Mouse (Mus musculus): Measurements from ENCODE around the gene Adat1. TPM values are rescaled to one million over a fixed set of nuclear protein-coding genes. Genes with fewer than 3 reads are reported as not detected.

Gene Adat1
- polyA plus RNA-seq, 1 experiment from 2014 or later: 9.5 TPM

GRCm38 (mm10) chr8:112010997-112011815 is 19.1 kb upstream of the Adat1 start, which contains the start of the genes Kars and Terf2ip:
TSS of gene Kars (minus strand) at chr8:112011323.
TSS of gene Terf2ip (plus strand) at chr8:112011398.
- Histone ChIP-seq H3K9ac (replicated peaks; ENCODE audit: low read depth, low read length) (peak within 1 kb of the TSS; percentile 72), H3K4me2 (replicated peaks; ENCODE audit: low read depth, low read length) (peak within 1 kb of the TSS; percentile 85), H3K27ac (ENCODE audit: low read length) (peak within 1 kb of the TSS; percentile 76), H3K36me3 (ENCODE audit: control insufficient read depth, insufficient read depth, low read length) (peaks cover 15% of the 10 kb centered on the region; the same call in 1 of the 2 replicates), H3K4me1 (ENCODE audit: control insufficient read depth, insufficient read depth, low read length) (peaks cover 16% of the 10 kb centered on the region), H3K27me3 (ENCODE audit: control insufficient read depth, insufficient read depth, low read length) (no peaks in the 10 kb centered on the region), H3K9me3 (ENCODE audit: control insufficient read depth, low read depth, low read length) (no peaks in the 10 kb centered on the region), H3K4me3 (ENCODE audit: low read depth, low read length) (peak within 1 kb of the TSS; percentile 94)
- under 1% methylated on average over 61 of the region's 61 CpGs for WGBS
- peak; percentile 92 for ATAC-seq (ENCODE audit: insufficient number of reproducible peaks, insufficient read depth, low FRiP score, low read depth)

GRCm38 (mm10) chr8:112009558-112009957 is 17.5 kb upstream of the Adat1 start:
- Histone ChIP-seq H3K4me3 (ENCODE audit: low read depth, low read length) (no peak overlapping the region), H3K9me3 (ENCODE audit: control insufficient read depth, low read depth, low read length) (no peaks in the 10 kb centered on the region), H3K27me3 (ENCODE audit: control insufficient read depth, insufficient read depth, low read length) (no peaks in the 10 kb centered on the region), H3K27ac (ENCODE audit: low read length) (no peak overlapping the region), H3K4me1 (ENCODE audit: control insufficient read depth, insufficient read depth, low read length) (peaks cover 16% of the 10 kb centered on the region), H3K9ac (replicated peaks; ENCODE audit: low read depth, low read length) (no peak overlapping the region), H3K36me3 (ENCODE audit: control insufficient read depth, insufficient read depth, low read length) (peaks cover 22% of the 10 kb centered on the region), H3K4me2 (replicated peaks; ENCODE audit: low read depth, low read length) (no peak overlapping the region)
- ATAC-seq (ENCODE audit: insufficient number of reproducible peaks, insufficient read depth, low FRiP score, low read depth): no peak
- WGBS: 92% methylated on average over 7 of the region's 7 CpGs

GRCm38 (mm10) chr8:112007669-112008068 is 15.6 kb upstream of the Adat1 start:
- Histone ChIP-seq H3K36me3 (ENCODE audit: control insufficient read depth, insufficient read depth, low read length) (peaks cover 37% of the 10 kb centered on the region), H3K27ac (ENCODE audit: low read length) (no peak overlapping the region), H3K27me3 (ENCODE audit: control insufficient read depth, insufficient read depth, low read length) (no peaks in the 10 kb centered on the region), H3K4me3 (ENCODE audit: low read depth, low read length) (no peak overlapping the region), H3K4me1 (ENCODE audit: control insufficient read depth, insufficient read depth, low read length) (peaks cover 10% of the 10 kb centered on the region), H3K9me3 (ENCODE audit: control insufficient read depth, low read depth, low read length) (no peaks in the 10 kb centered on the region), H3K9ac (replicated peaks; ENCODE audit: low read depth, low read length) (no peak overlapping the region), H3K4me2 (replicated peaks; ENCODE audit: low read depth, low read length) (no peak overlapping the region)
- 84% methylated on average over 2 of the region's 2 CpGs for WGBS
- ATAC-seq (ENCODE audit: insufficient number of reproducible peaks, insufficient read depth, low FRiP score, low read depth): no peak

GRCm38 (mm10) chr8:112005601-112006000 is 13.5 kb upstream of the Adat1 start:
- Histone ChIP-seq H3K9me3 (ENCODE audit: control insufficient read depth, low read depth, low read length) (no peaks in the 10 kb centered on the region), H3K36me3 (ENCODE audit: control insufficient read depth, insufficient read depth, low read length) (peaks cover 57% of the 10 kb centered on the region), H3K9ac (replicated peaks; ENCODE audit: low read depth, low read length) (no peak overlapping the region), H3K4me3 (ENCODE audit: low read depth, low read length) (no peak overlapping the region), H3K4me2 (replicated peaks; ENCODE audit: low read depth, low read length) (no peak overlapping the region), H3K4me1 (ENCODE audit: control insufficient read depth, insufficient read depth, low read length) (peaks cover 6% of the 10 kb centered on the region), H3K27me3 (ENCODE audit: control insufficient read depth, insufficient read depth, low read length) (no peaks in the 10 kb centered on the region), H3K27ac (ENCODE audit: low read length) (no peak overlapping the region)
- 92% methylated on average over 6 of the region's 6 CpGs for WGBS
- no peak for ATAC-seq (ENCODE audit: insufficient number of reproducible peaks, insufficient read depth, low FRiP score, low read depth)

GRCm38 (mm10) chr8:112004754-112005153 is 12.7 kb upstream of the Adat1 start:
- Histone ChIP-seq H3K27me3 (ENCODE audit: control insufficient read depth, insufficient read depth, low read length) (no peaks in the 10 kb centered on the region), H3K36me3 (ENCODE audit: control insufficient read depth, insufficient read depth, low read length) (peaks cover 66% of the 10 kb centered on the region), H3K27ac (ENCODE audit: low read length) (no peak overlapping the region), H3K4me1 (ENCODE audit: control insufficient read depth, insufficient read depth, low read length) (no peaks in the 10 kb centered on the region), H3K9ac (replicated peaks; ENCODE audit: low read depth, low read length) (no peak overlapping the region), H3K4me2 (replicated peaks; ENCODE audit: low read depth, low read length) (no peak overlapping the region), H3K9me3 (ENCODE audit: control insufficient read depth, low read depth, low read length) (no peaks in the 10 kb centered on the region), H3K4me3 (ENCODE audit: low read depth, low read length) (no peak overlapping the region)
- ATAC-seq (ENCODE audit: insufficient number of reproducible peaks, insufficient read depth, low FRiP score, low read depth): no peak

- no peak overlapping the region for H3K27ac ChIP-seq (ENCODE audit: low read length)
- H3K9ac ChIP-seq (replicated peaks; ENCODE audit: low read depth, low read length): no peak overlapping the region
- H3K36me3 ChIP-seq (ENCODE audit: control insufficient read depth, insufficient read depth, low read length): peaks cover 50% of the 10 kb centered on the region
- H3K4me3 ChIP-seq (ENCODE audit: low read depth, low read length): peak overlapping the region; percentile 84; the same call in 1 of the 2 replicates
- H3K27me3 ChIP-seq (ENCODE audit: control insufficient read depth, insufficient read depth, low read length): no peaks in the 10 kb centered on the region
- 0 out of 2 replicates have a peak overlapping the region, but pooled peaks have one; percentile 66 for H3K4me2 ChIP-seq (replicated peaks; ENCODE audit: low read depth, low read length)
- no peak for ATAC-seq (ENCODE audit: insufficient number of reproducible peaks, insufficient read depth, low FRiP score, low read depth)
- 68% methylated on average over 3 of the region's 3 CpGs for WGBS
- H3K4me1 ChIP-seq (ENCODE audit: control insufficient read depth, insufficient read depth, low read length): no peaks in the 10 kb centered on the region; the same call in 1 of the 2 replicates
- no peaks in the 10 kb centered on the region for H3K9me3 ChIP-seq (ENCODE audit: control insufficient read depth, low read depth, low read length)
These were observed 569 bp upstream of the Adat1 start for GRCm38 (mm10) chr8:111992703-111993039.

- ATAC-seq (ENCODE audit: insufficient number of reproducible peaks, insufficient read depth, low FRiP score, low read depth): no peak
- H3K9ac ChIP-seq (replicated peaks; ENCODE audit: low read depth, low read length): peak overlapping the region; percentile 63; the same call in 1 of the 2 replicates
- H3K9me3 ChIP-seq (ENCODE audit: control insufficient read depth, low read depth, low read length): no peaks in the 10 kb centered on the region
- H3K27me3 ChIP-seq (ENCODE audit: control insufficient read depth, insufficient read depth, low read length): no peaks in the 10 kb centered on the region
- no peaks in the 10 kb centered on the region; the same call in 1 of the 2 replicates for H3K4me1 ChIP-seq (ENCODE audit: control insufficient read depth, insufficient read depth, low read length)
- no peak overlapping the region for H3K27ac ChIP-seq (ENCODE audit: low read length)
- peak overlapping the region; percentile 84 for H3K4me3 ChIP-seq (ENCODE audit: low read depth, low read length)
- 60% methylated on average over 8 of the region's 8 CpGs for WGBS
- H3K4me2 ChIP-seq (replicated peaks; ENCODE audit: low read depth, low read length): peak overlapping the region; percentile 66
- peaks cover 38% of the 10 kb centered on the region for H3K36me3 ChIP-seq (ENCODE audit: control insufficient read depth, insufficient read depth, low read length)
These were observed 824 bp downstream of the Adat1 start for GRCm38 (mm10) chr8:111991278-111991677.

- H3K4me3 ChIP-seq (ENCODE audit: low read depth, low read length): no peak overlapping the region
- H3K9me3 ChIP-seq (ENCODE audit: control insufficient read depth, low read depth, low read length): no peaks in the 10 kb centered on the region
- H3K9ac ChIP-seq (replicated peaks; ENCODE audit: low read depth, low read length): no peak overlapping the region
- no peaks in the 10 kb centered on the region for H3K27me3 ChIP-seq (ENCODE audit: control insufficient read depth, insufficient read depth, low read length)
- WGBS: 23% methylated on average over 7 of the region's 7 CpGs
- peaks cover 31% of the 10 kb centered on the region for H3K36me3 ChIP-seq (ENCODE audit: control insufficient read depth, insufficient read depth, low read length)
- no peaks in the 10 kb centered on the region; the same call in 1 of the 2 replicates for H3K4me1 ChIP-seq (ENCODE audit: control insufficient read depth, insufficient read depth, low read length)
- no peak for ATAC-seq (ENCODE audit: insufficient number of reproducible peaks, insufficient read depth, low FRiP score, low read depth)
- no peak overlapping the region for H3K4me2 ChIP-seq (replicated peaks; ENCODE audit: low read depth, low read length)
- no peak overlapping the region for H3K27ac ChIP-seq (ENCODE audit: low read length)
These were observed 2.2 kb downstream of the Adat1 start for GRCm38 (mm10) chr8:111989911-111990310.
